Mouse (Mus musculus) embryonic facial prominence, embryonic 12.5 days (tissue): ENCODE measurements at regions not wholly inside any gene's neighbourhood (a gene's known extent, or its start where the extent isn't known, plus 50 kb on each side); places are given as distances from the start of the nearest gene placed in this dataset.

ENCODE experiments used
- ATAC-seq: fragments of 200-750 bp; cut with Nextera tagmentation; 2 replicates; pipeline ENCODE4 v1.8.0; 2017; ENCODE audit not compliant: insufficient number of reproducible peaks, insufficient read depth, low FRiP score, low TSS enrichment
- H3K27ac ChIP-seq: fragments of 300-500 bp; sonication (generic); 2 replicates; pipeline ENCODE4 v1.5.1; 2016; ENCODE audit warnings: mild to moderate bottlenecking
- H3K27me3 ChIP-seq: fragments of 300-500 bp; sonication (generic); 2 replicates; pipeline ENCODE4 v1.6.1; 2016; ENCODE audit warnings: mild to moderate bottlenecking, moderate library complexity
- H3K36me3 ChIP-seq: fragments of 300-500 bp; sonication (generic); 2 replicates; pipeline ENCODE4 v1.6.1; 2016; ENCODE audit warnings: mild to moderate bottlenecking
- H3K4me1 ChIP-seq: fragments of 300-500 bp; sonication (generic); 2 replicates; pipeline ENCODE4 v1.6.1; 2016
- H3K4me2 ChIP-seq: fragments of 300-500 bp; sonication (generic); replicated peaks from 2 replicates; pipeline ENCODE4 v1.6.1; 2016; ENCODE audit warnings: mild to moderate bottlenecking, moderate library complexity
- H3K4me3 ChIP-seq: fragments of 300-500 bp; sonication (generic); 2 replicates; pipeline ENCODE4 v1.5.1; 2016; ENCODE audit warnings: mild to moderate bottlenecking
- H3K9ac ChIP-seq: fragments of 300-500 bp; sonication (generic); 2 replicates; pipeline ENCODE4 v1.6.1; 2016; ENCODE audit warnings: mild to moderate bottlenecking, moderate library complexity
- H3K9me3 ChIP-seq: fragments of 300-500 bp; sonication (generic); 2 replicates; pipeline ENCODE4 v1.6.1; 2016; ENCODE audit warnings: mild to moderate bottlenecking, moderate library complexity
- WGBS: fragments of 180-500 bp; shearing (Covaris S2); methylation state at CpG from one replicate; pipeline ENCODE4 v1.1.7; 2016; 5-methylcytosine and 5-hydroxymethylcytosine counted together

- Histone ChIP-seq H3K4me1 (no peaks in the 10 kb centered on the region), H3K4me3 (no peak overlapping the region), H3K4me2 (no peak overlapping the region), H3K36me3 (no peaks in the 10 kb centered on the region), H3K9me3 (no peaks in the 10 kb centered on the region), H3K27me3 (no peaks in the 10 kb centered on the region), H3K27ac (no peak overlapping the region), H3K9ac (no peak overlapping the region)
- no peak for ATAC-seq
- WGBS, result 88% methylated on average over 3 of the region's 3 CpGs
Measured at GRCm38 (mm10) chr16:93166667-93167066, 340.7 kb upstream of the Runx1 start.

DNA sequence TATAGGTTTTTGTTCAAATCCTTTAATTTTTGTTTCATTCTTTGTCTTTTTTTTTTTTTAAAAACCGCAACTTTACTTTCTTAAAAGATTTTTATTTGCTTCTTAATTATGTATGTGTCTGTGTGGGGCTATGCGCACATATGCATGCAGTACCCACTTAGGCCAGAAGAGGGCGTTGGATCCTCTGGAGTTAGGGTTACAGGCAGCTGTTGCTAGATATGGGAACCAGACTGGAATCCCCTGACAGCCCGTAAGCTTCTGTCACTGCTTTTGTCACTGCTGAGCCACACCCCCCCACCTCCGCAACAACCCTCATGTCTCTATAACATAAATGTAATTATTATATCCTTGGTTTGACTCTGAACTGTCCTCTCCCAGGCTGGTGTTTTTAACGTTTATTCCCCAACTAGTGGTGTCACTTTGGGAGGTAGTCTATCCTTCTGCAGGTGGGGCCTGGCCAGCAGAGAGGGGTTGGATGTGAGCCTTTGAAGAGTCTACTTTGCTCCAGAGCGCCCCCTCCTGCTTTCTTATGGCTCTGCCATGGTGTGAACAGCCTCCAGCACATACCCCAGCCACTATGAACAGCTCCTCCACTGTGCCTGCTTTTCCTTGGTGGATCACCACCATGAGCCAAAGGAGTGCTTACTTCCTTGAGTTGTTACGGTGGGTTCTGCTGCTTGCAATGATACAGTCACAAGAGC lies 332.7 kb upstream of the Runx1 start:
- no peaks in the 10 kb centered on the region for H3K36me3 ChIP-seq
- WGBS, result 81% methylated on average over 8 of the region's 8 CpGs
- no peaks in the 10 kb centered on the region for H3K27me3 ChIP-seq
- no peak for ATAC-seq
- no peak overlapping the region for H3K4me2 ChIP-seq
- H3K27ac ChIP-seq, result no peak overlapping the region
- no peak overlapping the region for H3K4me3 ChIP-seq
- no peak overlapping the region for H3K9ac ChIP-seq
- H3K4me1 ChIP-seq, result no peaks in the 10 kb centered on the region
- no peaks in the 10 kb centered on the region for H3K9me3 ChIP-seq

DNA sequence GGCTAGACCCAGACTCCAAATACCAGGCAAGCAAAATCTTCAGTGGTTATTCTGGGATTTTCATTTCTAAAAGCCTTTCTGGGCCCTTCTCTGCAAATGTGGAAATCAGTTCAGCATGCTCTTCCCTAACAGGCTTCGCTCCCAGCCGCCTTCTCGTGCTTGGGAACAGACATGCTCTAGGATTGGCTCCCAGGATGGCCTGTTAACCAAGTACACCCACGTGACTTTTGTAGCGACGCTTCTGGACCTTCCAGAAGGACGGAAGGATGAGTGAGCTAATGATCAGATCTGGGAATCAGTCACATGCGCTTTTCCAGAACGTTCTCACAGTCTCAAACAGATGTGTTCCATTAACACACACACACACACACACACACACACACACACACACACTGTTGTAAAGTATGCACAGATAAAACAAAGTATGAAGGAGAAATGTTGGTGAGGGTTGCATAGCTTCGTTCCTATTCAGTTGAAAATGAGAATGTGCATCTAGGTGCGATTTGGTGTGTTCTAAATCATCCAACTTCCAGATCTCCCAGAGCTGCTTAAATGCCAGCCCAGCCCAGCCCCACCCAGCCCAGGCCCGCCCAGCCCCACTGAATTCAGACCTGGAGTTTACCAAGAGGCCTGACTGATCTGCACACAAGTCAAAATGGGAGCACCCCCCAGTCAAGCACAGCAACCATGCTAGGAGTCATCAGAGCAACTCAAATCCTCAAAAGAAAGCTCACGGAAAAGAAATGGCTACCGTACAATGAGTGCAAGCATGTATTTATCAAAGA lies 327.8 kb upstream of the Runx1 start:
- H3K27ac ChIP-seq, result no peak overlapping the region
- WGBS, result 69% methylated on average over 14 of the region's 14 CpGs
- no peak overlapping the region for H3K9ac ChIP-seq
- ATAC-seq, result no peak
- H3K4me1 ChIP-seq, result peaks cover 8% of the 10 kb centered on the region
- no peak overlapping the region for H3K4me2 ChIP-seq
- H3K36me3 ChIP-seq, result no peaks in the 10 kb centered on the region
- no peaks in the 10 kb centered on the region for H3K27me3 ChIP-seq
- H3K9me3 ChIP-seq, result no peaks in the 10 kb centered on the region
- no peak overlapping the region for H3K4me3 ChIP-seq

- peaks cover 8% of the 10 kb centered on the region for H3K4me1 ChIP-seq
- WGBS, result 36% methylated on average over 14 of the region's 14 CpGs
- no peaks in the 10 kb centered on the region for H3K27me3 ChIP-seq
- H3K9ac ChIP-seq, result no peak overlapping the region
- H3K9me3 ChIP-seq, result no peaks in the 10 kb centered on the region
- no peaks in the 10 kb centered on the region for H3K36me3 ChIP-seq
- H3K27ac ChIP-seq, result 0 out of 2 replicates have a peak overlapping the region, but pooled peaks have one; percentile 17
- no peak overlapping the region for H3K4me3 ChIP-seq
- no peak overlapping the region for H3K4me2 ChIP-seq
- no peak for ATAC-seq
Measured at GRCm38 (mm10) chr16:93152765-93153489, 327.0 kb upstream of the Runx1 start.

DNA sequence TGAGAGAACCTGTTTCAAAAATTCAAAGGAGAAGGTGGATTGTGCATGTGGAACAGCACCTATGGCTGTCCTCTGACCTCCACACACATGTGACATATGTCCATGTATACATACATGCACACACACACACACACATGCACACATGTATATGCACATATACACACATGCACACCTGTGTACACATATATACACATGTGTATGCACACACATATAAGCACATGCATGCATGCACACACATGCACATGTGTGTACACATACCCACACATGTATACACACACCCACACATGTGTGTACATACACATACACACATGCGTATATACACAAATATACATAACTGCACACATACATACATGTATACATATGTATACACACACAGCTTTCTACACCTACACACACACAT lies 326.1 kb upstream of the Runx1 start:
- no peaks in the 10 kb centered on the region for H3K27me3 ChIP-seq
- peaks cover 8% of the 10 kb centered on the region for H3K4me1 ChIP-seq
- H3K9ac ChIP-seq, result no peak overlapping the region
- H3K4me3 ChIP-seq, result no peak overlapping the region
- no peaks in the 10 kb centered on the region for H3K36me3 ChIP-seq
- WGBS, result 93% methylated on average over 1 of the region's 1 CpGs
- no peaks in the 10 kb centered on the region for H3K9me3 ChIP-seq
- H3K27ac ChIP-seq, result no peak overlapping the region
- no peak overlapping the region for H3K4me2 ChIP-seq
- no peak for ATAC-seq

GRCm38 (mm10) chr16:93151652-93152051 lies 325.7 kb upstream of the Runx1 start:
- no peaks in the 10 kb centered on the region for H3K9me3 ChIP-seq
- WGBS, result 92% methylated on average over 2 of the region's 2 CpGs
- no peak overlapping the region for H3K27ac ChIP-seq
- ATAC-seq, result no peak
- peaks cover 8% of the 10 kb centered on the region for H3K4me1 ChIP-seq
- no peak overlapping the region for H3K4me2 ChIP-seq
- H3K9ac ChIP-seq, result no peak overlapping the region
- no peaks in the 10 kb centered on the region for H3K36me3 ChIP-seq
- H3K4me3 ChIP-seq, result no peak overlapping the region
- no peaks in the 10 kb centered on the region for H3K27me3 ChIP-seq

- WGBS, result 74% methylated on average over 12 of the region's 12 CpGs
- Histone ChIP-seq H3K27me3 (no peaks in the 10 kb centered on the region), H3K4me3 (no peak overlapping the region), H3K4me2 (no peak overlapping the region), H3K27ac (no peak overlapping the region), H3K9ac (no peak overlapping the region), H3K9me3 (no peaks in the 10 kb centered on the region), H3K36me3 (no peaks in the 10 kb centered on the region), H3K4me1 (peaks cover 8% of the 10 kb centered on the region)
- no peak for ATAC-seq
Measured at GRCm38 (mm10) chr16:93150451-93150850, 324.5 kb upstream of the Runx1 start.

DNA sequence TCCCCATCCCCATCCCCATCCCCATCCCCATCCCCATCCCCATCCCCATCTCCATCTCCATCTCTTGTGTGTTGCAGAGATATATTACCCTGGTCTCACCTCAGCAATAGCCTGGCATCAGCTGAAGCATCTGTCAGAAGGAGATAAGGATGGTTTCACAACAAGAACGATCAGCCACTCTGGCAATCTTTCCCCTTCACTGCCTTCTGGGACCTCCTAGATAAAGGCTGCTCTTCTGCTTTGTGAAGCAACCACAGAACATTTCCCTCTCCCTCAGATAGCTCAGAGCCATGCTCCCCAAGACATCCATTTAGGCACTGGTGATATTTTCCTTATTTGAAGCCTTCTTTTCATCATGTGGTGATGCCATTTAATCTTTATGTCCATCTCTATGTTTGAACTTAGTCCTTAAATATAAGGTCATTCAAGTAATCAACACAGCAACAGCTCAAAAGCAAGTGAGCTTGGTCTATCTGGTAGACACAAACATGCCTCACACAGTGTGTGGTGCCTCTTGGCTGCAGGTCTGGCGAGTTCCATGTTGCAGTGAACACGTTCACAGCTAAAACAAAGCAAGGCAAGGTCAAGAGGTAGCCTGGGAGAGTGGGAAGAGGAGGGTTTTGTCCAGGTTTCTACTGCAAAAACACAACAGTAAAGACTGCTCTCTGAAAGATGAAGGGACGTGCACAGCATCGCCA lies 321.7 kb upstream of the Runx1 start:
- ATAC-seq, result no peak
- whole genome bisulfite sequencing, result 80% methylated on average over 5 of the region's 5 CpGs
- Histone ChIP-seq H3K9ac (no peak overlapping the region), H3K4me2 (no peak overlapping the region), H3K4me1 (peaks cover under 1% of the 10 kb centered on the region), H3K9me3 (no peaks in the 10 kb centered on the region), H3K36me3 (no peaks in the 10 kb centered on the region), H3K27me3 (no peaks in the 10 kb centered on the region), H3K27ac (no peak overlapping the region), H3K4me3 (no peak overlapping the region)

DNA sequence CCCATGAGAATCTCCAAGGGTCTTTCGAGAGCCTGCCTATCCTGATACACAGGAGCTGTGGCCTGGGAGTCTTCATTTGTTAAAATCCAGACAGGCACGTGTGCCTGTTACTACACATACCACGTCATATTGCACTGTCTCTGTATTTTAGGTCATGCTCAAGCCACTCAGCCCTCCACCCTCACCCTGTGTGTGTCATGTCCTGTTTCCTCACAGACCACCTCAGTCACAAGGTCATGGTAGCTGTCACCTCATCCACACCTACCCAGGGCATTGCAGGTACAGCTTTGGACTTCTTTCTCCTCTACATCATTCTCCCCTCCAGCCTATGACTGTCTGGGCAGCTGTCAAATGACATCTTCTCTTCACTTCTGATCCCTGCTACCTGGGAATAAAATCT lies 320.9 kb upstream of the Runx1 start:
- Histone ChIP-seq H3K36me3 (no peaks in the 10 kb centered on the region), H3K27ac (no peak overlapping the region), H3K4me1 (no peaks in the 10 kb centered on the region), H3K27me3 (no peaks in the 10 kb centered on the region), H3K9ac (no peak overlapping the region), H3K9me3 (no peaks in the 10 kb centered on the region), H3K4me2 (no peak overlapping the region), H3K4me3 (no peak overlapping the region)
- WGBS, result 80% methylated on average over 3 of the region's 3 CpGs
- ATAC-seq, result no peak

- ATAC-seq, result no peak
- WGBS, result 72% methylated on average over 3 of the region's 3 CpGs
- H3K4me1 ChIP-seq, result no peaks in the 10 kb centered on the region
- H3K36me3 ChIP-seq, result no peaks in the 10 kb centered on the region
- H3K9me3 ChIP-seq, result no peaks in the 10 kb centered on the region
- no peak overlapping the region for H3K4me3 ChIP-seq
- no peak overlapping the region for H3K9ac ChIP-seq
- H3K27me3 ChIP-seq, result no peaks in the 10 kb centered on the region
- H3K27ac ChIP-seq, result no peak overlapping the region
- H3K4me2 ChIP-seq, result no peak overlapping the region
Measured at GRCm38 (mm10) chr16:93145617-93146016, 319.7 kb upstream of the Runx1 start.

DNA sequence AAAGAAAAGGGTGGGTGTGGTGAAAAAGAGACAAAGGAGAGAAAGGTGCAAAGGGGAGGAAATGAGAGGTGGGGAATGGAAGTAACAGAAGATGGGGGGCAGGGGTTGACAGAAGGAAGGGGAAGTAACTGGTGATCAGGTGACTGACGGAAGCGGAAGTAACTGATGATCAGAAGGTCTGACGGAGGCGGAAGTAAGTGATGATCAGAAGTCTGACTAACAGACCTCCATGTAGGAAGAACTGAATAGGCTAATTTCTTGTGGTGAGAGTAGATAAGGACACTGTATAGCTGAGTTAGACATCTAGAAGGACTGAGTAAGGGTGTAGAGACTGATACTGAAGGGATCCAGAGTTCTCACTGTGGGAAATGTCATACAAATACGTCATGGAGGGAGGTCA lies 318.1 kb upstream of the Runx1 start:
- Histone ChIP-seq H3K27ac (no peak overlapping the region), H3K36me3 (no peaks in the 10 kb centered on the region), H3K9me3 (no peaks in the 10 kb centered on the region), H3K27me3 (no peaks in the 10 kb centered on the region), H3K9ac (no peak overlapping the region), H3K4me1 (no peaks in the 10 kb centered on the region; the same call in 1 of the 2 replicates), H3K4me2 (no peak overlapping the region), H3K4me3 (no peak overlapping the region)
- WGBS, result 89% methylated on average over 5 of the region's 5 CpGs
- no peak for ATAC-seq
